Mouse (Mus musculus): ENCODE results near the gene Arfgap2. TPM values are rescaled to one million over a fixed set of nuclear protein-coding genes. Genes with fewer than 3 reads are reported as not detected.

Arfgap2 gene
- polyA plus RNA-seq, 1 experiment: 42.0 TPM

DNA sequence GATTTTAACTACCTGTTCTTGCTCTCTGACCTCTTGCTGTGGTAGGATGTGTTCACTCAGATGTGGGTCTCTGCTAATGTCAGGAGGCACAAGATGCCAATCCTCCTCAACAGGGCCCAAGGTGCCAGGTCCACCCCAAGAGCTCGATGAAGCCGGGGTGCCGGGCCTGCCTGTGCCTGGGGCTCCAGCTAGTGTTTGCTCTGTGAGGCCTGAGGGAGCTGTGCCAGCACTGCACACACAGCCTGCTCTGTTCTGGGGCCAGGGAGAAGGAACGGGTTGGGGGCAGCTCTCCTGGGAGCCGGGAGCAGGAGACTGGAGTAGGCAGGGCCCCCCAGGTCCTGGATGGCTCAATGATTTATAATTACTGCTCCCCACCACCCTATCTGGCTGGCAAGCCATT, 6.7 kb upstream of the Arfgap2 start:
- DNase-seq (ENCODE audit: extremely low spot score in 1 of 2, low spot score in 1 of 2): peak in 1 of 2 experiments; percentile 47

DNA sequence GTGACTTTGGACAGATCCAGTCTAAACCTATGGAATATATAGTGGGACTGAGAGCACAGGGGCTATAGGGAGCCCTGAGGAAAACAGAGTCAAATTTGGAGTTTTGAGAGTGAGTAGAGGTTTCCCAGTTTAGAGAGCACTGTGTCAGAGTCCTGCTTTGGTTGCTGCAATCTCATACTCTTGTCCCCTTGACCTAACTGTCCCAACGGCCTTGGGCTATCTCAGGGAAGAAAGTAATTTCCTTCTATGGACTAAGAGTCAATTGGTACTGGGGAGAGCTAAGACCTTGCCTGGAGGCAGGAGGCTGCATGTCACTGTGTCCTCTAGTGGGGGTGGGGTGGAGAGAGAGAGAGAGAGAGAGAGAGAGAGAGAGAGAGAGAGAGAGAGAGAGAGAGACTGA, 5.9 kb upstream of the Arfgap2 start:
- no peak for DNase-seq (ENCODE audit: extremely low spot score in 1 of 2, low spot score in 1 of 2)

DNA sequence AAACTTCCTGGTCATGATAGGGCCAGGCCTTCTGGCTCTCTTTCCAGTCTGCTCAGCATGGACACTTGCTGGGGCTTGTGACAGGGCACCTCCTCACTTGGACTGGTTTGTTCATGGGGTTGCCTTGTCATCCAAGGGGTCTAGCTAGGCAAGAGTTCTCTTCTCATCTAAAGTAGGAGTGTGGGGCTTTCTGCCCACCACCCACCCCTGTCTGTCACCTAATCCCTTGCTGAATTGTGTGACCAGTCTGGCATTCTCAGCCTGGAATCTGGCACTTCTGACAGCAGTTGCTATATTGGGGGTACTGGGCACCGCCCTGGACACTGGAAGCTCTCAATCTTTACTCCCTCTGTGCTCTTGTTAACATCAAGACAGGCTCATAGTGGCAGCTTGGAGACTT, 5.3 kb upstream of the Arfgap2 start:
- no peak for DNase-seq (ENCODE audit: extremely low spot score in 1 of 2, low spot score in 1 of 2)

DNA sequence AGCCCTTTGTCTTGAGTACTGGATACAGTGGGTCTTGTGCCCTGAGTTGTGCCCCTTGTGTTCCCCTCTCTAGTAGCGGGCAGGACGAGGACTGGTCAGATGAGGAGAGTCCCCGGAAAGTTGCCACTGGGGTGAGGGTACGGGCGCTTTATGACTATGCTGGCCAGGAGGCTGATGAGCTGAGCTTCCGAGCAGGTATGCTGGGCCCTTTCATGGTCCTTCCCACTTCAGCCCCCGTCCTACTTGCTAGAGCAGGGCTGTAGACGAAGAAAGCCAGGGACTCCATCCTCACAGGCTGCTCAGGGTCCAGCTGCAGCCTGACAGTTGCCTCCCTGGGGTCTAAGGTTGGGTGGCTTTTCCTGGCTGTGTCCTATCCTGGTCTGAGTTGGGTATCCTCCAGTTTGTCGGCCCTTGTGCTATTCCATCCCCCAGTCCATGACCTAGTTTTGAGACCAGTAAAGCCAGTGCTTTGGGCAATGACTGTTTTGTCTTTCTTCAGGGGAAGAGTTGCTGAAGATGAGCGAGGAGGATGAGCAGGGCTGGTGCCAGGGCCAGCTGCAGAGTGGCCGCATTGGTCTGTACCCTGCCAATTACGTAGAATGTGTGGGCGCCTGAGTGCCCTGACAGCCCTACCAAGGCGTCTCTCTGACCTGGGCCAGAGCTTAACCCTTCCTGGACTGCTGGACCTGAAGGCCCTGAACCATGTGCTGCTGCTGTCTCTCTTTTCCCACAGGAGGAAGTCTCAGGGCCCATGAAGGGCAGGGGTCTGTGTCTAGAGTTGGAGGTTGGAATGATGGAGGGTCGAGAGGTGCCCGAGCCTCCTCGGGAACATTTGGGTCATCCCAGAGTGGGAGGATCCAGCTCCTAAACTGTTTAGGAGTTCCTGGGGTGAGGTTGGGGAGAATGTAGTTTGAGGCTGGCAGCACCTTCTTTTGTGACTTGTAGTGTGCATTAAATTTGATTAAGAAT, 798 bp upstream of the Arfgap2 start:
- DNase-seq (ENCODE audit: extremely low spot score in 1 of 2, low spot score in 1 of 2): no peak

DNA sequence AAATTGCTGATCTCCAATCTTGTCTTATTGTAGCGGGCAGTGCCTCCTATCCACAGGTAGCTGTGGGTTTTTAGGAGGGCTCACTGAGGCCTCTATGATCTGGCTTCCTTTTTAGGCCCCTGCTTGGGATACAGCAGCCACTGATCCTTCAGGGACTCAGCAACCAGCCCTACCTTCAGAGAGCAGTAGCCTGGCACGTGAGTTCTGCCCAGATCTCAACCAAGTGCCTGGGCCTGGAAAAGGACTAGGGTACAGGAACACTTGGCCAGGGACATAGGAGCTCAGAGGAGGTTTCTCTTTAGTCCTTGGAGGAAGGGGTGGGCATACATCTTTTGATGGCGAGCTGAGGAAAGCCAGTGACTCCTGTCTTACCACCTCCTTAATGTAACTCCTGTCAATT, 3.3 kb downstream of the Arfgap2 start:
- no peak for DNase-seq (ENCODE audit: extremely low spot score in 1 of 2, low spot score in 1 of 2)

DNA sequence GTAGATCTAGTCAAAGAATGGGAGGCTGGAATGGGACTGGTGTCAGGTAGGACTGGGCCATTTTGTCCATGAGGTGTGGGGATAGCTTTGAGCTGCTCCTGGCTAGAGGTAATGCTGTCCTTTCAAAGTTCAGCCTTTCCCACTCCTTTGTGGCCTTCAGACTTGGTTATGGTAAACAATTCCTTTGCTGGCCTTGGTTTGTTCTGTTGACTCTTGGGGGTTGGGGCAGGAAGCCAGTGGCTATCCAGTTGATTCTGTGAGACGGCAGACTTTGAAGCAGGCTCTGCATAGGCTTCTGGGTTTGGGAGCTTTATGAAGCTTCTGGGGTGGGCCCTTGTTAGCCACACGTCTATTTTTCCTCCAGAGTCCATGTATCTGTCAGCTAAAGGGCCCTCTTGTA, 3.9 kb downstream of the Arfgap2 start:
- no peak for DNase-seq (ENCODE audit: extremely low spot score in 1 of 2, low spot score in 1 of 2)

DNA sequence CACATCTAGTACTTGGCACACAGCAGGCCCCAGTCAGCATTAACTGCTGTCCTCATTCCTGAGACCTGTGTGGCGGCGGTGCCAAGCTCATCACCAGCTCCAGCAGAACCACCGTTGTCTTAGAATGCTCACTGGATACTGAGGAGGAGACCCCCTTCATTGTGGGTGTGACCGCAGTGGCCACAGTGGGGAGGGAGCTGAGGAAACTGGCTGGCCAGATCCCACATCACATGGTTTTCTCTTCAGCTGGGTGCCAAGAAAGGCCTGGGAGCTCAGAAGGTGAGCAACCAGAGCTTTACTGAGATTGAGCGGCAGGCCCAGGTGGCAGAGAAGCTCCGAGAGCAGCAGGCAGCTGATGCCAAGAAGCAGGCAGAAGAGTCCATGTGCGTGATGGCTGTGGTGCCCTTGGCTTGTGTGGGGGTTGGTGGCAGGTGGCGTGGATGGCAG, 4.9 kb downstream of the Arfgap2 start:
- no peak for DNase-seq (ENCODE audit: extremely low spot score in 1 of 2, low spot score in 1 of 2)

DNA sequence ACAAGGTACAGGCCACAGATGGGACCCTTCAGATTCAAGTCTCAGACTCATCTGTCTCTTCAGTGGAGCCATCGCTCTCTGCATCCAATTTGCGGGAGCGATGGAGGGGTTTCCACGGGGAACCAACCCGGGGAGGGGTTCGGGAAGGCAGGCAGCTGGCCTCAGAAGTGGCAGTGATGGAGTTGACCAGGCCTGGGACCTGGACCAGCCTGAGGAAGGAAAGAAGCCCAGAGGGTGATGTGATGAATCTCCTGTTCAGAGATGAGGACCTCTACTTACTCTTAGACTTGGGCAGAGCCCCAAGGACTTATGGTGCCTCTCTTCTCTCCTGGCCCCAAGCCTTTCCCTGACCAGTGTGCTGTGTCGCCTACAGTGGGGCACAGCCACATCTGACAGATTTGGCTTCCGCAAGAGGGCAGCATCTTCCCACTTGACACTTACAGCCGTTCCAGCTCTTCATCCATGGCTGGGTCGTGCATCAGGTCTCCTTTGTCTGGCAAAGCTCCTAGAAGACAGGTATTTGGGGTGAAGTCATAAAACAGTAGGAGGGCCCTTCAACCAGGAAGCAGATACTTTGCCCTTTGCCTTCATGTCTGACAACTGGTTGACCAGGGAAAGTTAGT, 14.1 kb downstream of the Arfgap2 start:
- peak in 1 of 2 experiments; percentile 69 for DNase-seq (ENCODE audit: extremely low spot score in 1 of 2, low spot score in 1 of 2)

DNA sequence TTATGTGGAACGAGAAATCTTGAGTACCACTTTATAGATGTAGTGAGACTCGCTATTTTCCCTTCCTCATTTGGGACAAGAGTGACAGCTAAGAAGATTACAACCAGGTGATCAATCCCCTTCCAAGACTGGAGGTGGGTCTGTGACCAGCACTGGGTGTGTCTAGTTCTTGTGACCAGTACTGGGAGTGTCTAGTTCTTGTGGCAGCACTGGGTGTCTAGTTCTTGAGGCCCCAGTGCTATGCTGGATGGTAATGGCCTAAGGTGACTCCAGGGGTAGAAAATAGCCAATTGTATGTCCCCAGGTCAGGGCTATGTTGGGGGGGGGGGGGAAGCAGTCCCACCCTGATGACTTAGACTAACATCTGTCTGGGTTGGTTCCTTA, 14.6 kb downstream of the Arfgap2 start:
- DNase-seq (ENCODE audit: extremely low spot score in 1 of 2, low spot score in 1 of 2): no peak

DNA sequence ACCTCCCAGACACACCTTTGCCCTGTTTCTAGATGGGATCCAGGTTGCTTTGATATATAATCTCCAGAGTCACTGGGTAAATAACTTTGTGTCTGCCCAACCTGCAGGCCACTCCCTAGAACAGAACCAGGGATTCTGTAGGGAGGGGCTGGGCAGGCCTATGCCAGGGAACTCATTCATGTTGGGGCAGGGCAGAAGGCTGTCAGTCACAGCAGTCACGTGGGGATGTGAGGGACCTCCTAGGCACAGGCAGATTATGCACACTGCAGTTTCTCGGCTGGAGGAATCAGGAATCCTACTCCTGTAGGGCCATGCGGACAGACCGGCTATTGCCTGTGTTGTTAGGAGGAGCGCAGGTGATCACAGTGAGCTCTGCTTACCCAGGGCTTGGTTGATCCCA, 16.6 kb downstream of the Arfgap2 start:
- DNase-seq (ENCODE audit: extremely low spot score in 1 of 2, low spot score in 1 of 2): no peak

DNA sequence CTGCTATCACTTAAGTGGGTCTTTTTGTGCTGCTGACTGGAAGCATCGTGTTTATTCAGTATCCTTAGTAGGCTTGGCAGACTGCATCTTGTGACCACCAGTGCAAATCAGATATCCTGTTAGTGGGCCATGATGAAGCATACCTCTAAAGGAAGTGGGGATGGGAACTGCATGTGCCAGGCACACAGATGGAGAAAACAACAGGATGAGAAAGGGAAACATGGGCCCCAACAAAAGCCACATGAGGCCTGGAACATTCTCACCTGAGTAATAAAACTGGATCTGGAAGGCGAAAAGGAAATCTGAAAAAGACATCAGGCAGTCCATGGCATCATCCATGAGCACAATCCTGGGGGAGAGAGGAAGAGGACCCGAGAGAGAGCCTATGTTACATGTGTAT, 19.2 kb downstream of the Arfgap2 start:
- DNase-seq (ENCODE audit: extremely low spot score in 1 of 2, low spot score in 1 of 2): no peak

DNA sequence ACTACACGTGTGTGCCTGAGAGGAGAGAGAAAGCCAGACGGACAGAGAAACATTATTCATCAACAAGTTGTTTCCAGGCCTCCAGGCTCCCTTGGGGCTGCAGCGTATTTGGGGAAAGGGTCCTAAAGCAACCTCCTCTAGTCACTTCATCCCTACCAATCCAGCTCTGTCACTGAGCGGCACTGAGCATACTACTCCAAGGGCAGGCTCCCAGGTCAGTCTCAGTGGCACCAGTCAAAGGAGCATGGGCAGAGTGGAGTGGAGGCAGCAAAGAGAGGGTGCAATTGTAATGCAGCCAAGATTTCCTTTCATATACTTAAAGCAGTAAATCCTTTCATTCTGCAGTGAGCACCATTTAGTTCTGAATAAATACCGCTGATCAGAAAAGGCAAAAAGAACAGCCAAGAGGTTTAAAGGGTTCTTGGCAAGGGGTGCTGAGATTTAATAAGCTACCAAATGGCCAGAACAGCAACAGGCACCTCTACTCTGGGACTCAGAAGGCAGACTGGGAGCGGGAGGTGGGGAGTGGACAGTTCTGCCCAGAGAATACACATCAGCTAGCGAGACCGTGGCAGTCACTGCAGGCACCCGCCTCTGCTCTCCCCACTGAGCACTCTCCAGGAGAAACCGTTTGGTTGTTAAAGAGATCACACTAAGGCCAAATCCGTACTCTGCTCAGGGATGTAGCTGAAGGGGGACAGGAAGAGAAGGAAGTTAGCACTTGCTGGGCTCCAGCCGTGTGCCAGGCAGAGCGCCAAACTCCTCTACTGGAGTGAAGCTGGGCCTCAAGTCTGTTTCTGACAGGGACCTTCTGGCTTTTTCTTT, 19.8 kb downstream of the Arfgap2 start:
- DNase-seq (ENCODE audit: extremely low spot score in 1 of 2, low spot score in 1 of 2): peak in 1 of 2 experiments; percentile 63

DNA sequence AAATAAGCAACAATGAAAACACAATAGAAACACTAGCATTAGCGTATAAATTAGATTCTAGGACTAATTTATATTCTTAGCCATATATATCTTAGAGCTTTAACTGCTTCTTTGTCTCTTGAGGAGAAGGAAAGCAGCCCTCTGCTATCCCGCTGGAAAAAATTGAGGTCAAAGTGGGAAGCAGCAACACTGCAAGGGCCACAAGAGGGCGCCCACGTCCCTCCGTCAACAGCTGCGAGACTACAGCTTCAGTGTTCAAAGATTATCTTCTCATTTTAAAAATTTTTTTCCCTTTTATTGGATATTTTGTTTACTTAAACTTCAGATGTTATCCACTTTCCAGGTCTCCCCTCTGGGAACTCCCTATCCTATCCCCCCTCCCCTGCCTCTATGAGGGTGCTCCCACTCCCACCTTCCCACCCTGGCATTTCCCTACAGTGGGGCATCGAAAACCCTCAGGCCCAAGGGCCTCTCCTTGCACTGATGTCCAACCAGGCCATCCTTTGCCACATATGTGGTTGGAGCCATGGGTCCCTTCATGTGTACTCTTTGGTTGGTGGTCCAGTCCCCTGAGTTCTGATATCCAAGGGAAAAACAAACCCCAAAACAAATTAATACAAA, 21.2 kb downstream of the Arfgap2 start:
- peak in 1 of 2 experiments; percentile 89 for DNase-seq (ENCODE audit: extremely low spot score in 1 of 2, low spot score in 1 of 2)

DNA sequence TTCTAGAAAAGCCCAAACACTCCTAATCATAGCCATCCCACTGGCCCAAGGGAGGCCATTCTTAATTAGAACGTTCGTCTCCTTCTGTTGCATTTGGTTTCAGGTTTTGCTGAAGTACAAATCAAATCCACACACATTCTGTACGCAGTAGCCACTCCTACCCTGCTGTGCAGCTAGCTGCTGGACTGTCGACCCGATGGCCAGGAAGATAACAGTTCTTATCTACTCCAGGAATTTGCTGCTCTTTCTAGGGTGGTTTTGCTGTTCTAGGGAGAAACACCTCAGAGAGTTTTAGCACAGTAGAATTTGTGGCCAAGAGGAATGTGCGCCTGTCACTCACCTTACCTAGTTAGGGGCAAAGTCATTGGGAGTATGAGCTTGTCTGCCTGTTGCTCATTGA, 22.8 kb downstream of the Arfgap2 start:
- DNase-seq (ENCODE audit: extremely low spot score in 1 of 2, low spot score in 1 of 2): no peak

DNA sequence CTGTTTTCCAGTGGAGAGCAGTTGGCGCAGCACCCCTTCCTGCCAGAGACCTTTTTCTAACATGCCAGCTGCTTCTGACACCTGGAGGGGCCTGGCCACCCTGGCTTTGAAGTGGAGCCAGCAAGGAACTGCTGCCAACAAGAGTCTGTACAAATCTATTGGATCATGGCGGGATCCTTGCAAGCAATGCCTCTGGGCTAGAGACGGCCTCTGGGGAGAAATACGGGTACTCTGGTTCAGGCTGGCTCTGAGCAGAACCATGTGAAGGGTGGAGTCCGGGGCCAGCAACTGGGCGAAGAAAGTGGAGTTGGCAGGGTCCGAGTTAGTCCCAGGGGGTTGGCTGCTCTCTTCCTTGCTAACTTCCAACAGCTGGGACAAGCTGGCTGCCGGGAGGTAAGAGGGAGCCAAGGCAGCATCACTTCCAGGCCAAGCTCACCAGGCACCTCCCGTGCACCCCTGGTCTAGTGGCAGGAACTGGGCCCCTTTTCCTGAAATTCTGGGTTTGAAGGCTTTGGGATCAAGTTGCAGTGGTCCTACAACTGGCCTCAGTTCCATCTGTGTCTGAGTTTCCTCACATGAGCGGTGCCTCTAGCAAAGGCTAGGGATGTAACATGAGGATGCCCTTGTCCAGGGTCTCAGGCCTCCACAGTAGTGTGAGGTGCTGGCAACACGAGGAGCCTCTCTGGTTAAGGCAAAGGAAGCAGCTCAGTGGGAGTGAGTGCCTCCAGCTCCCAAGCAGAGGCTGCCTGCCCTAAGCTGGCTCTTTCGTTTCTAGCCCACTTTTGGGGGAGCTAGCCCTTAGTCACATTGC, 26.6 kb downstream of the Arfgap2 start:
- DNase-seq (ENCODE audit: extremely low spot score in 1 of 2, low spot score in 1 of 2): no peak

DNA sequence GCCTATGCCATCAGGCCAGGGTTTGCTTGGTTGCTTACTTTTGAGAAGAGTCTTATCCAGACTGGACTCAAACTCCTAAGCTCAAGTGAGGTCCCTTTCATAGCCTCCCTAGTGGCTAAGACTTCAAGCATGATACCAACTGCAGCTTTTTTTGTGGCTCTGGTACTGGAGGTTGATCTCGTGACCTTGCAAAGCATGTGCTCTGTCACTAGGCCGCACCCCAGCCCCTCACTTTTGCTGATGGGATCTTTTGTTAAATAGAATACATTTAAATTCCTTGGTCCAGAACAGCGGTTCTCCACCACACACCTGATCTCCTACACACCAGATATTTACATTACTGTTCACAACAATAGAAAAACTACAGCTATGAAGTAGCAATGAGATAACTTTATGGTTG, 29.5 kb downstream of the Arfgap2 start:
- no peak for DNase-seq (ENCODE audit: extremely low spot score in 1 of 2, low spot score in 1 of 2)

DNA sequence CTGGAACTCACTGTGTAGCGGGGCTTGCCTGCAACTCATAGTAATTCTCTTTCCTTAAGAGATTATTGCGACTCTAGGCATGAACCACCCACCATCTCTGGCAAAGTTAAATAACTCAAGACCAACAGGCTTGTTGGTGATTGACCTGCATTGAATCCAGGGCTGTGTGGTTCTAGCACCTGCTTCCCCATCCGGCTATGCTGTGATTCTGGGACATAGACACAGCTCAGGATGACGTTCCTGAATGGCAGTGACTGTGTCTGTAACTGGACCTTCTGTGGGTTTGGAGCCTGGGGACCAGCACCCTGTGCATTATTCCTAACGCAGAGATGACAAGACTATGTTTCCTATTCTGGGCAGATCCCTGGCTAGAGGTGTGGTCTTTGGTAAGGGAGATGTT, 31.1 kb downstream of the Arfgap2 start:
- no peak for DNase-seq (ENCODE audit: extremely low spot score in 1 of 2, low spot score in 1 of 2)

DNA sequence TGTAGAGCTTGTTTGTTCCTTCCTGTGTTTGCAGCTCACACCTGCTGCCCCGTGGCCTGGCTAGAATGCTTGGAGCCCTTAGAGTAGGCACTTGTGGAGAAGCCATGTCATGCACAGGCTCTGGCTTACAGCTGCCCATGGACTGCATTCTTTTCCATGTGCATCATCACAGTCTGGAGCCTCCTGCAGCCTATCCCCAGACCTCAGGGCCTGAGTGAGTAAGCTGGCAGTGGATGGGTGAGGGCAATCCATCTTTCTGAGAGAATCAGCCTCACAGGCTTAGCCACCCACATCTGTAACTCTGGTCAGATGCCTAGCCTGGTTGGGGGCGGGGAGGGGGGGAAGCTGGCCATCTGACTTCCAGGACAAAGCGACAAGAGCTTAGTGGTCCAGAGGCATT, 34.4 kb downstream of the Arfgap2 start:
- DNase-seq (ENCODE audit: extremely low spot score in 1 of 2, low spot score in 1 of 2): no peak

DNA sequence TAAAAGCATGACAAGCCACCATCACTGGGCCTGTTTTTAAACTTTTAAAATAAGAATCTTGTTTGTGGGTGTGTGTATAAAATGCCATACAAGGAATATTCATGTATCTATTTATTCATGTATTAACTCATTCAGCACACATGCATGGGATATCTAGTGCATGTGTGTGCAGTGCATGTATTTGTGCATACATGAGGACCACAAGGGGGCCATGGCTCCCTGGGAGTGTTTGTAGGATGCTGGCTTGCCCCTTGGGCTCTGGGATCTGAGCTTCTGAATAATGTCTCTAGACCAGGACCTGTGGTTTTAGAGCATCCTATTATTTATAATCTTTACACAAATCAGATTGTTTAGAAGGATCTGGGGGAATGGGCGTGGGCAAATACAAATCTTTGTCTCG, 36.0 kb downstream of the Arfgap2 start:
- no peak for DNase-seq (ENCODE audit: extremely low spot score in 1 of 2, low spot score in 1 of 2)

DNA sequence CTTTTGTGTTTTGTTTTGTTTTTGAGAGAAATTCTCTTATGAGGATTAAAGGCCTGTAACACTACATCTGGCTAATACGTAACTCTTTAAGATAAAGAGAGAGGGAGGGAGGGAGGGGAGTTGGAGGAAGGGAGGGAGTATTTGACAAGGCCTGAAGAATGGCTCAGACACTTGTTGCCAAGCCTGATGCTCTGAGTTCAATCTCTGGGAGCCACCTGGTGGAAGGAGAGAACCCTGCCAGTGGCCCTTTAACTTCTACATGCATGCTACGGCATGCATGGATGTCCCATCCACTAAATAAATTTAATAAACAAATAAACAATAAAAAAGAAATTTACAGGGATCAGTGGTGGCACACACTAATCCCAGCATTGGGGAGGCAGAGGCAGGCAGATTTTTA, 37.1 kb downstream of the Arfgap2 start:
- DNase-seq (ENCODE audit: extremely low spot score in 1 of 2, low spot score in 1 of 2): no peak
